Mouse (Mus musculus) megakaryocyte, embryonic 14.5 days (primary cell): ENCODE data around the gene Saysd1. TPM values are rescaled to one million over a fixed set of nuclear protein-coding genes. Genes with fewer than 3 reads are reported as not detected.
"Not testable (repeated sequence)": the region's sequence is repeated elsewhere in the genome, so short reads cannot be mapped to it uniquely, and the experiment has no call there.

Experiments
- H3K27me3 ChIP-seq: replicated peaks from 2 replicates; pipeline ENCODE3; 2012; ENCODE audit warnings: inconsistent platforms
- H3K36me3 ChIP-seq: replicated peaks from 2 replicates; pipeline ENCODE3; 2012; ENCODE audit warnings: low read length, inconsistent platforms, mixed read lengths
- H3K4me1 ChIP-seq: 2 replicates; pipeline ENCODE4 v1.6.1; 2012; ENCODE audit warnings: inconsistent platforms
- H3K4me3 ChIP-seq: replicated peaks from 2 replicates; pipeline ENCODE3; 2012; ENCODE audit warnings: moderate library complexity, mild to moderate bottlenecking, inconsistent platforms
- H3K9me3 ChIP-seq: 2 replicates; pipeline ENCODE4 v1.6.1; 2012; ENCODE audit warnings: inconsistent platforms
- FLI1 ChIP-seq: IDR thresholded peaks from 2 replicates; pipeline ENCODE4 v1.6.1; 2012; ENCODE audit warnings: low read length, inconsistent platforms, mixed read lengths
- GATA1 ChIP-seq: IDR thresholded peaks from 3 replicates; pipeline ENCODE4 v1.6.1; 2012; ENCODE audit warnings: mixed read lengths, low read length, inconsistent platforms, borderline replicate concordance
- polyA plus RNA-seq: library from polyadenylated mRNA; stranded (reverse); fragments of >175 nt; gene quantifications from 2 replicates; pipeline ENCODE4 v1.2.3, GENCODE M21; 2012; ENCODE audit warnings: low replicate concordance; ENCODE audit not compliant: insufficient read depth

Gene Saysd1
- polyA plus RNA-seq, 1 experiment, result 9.9 TPM

GRCm38 (mm10) chr14:20047814-20048480 lies 90.4 kb downstream of the Saysd1 start:
- H3K4me3 ChIP-seq, result no peak overlapping the region
- H3K9me3 ChIP-seq, result no peaks in the 10 kb centered on the region

DNA sequence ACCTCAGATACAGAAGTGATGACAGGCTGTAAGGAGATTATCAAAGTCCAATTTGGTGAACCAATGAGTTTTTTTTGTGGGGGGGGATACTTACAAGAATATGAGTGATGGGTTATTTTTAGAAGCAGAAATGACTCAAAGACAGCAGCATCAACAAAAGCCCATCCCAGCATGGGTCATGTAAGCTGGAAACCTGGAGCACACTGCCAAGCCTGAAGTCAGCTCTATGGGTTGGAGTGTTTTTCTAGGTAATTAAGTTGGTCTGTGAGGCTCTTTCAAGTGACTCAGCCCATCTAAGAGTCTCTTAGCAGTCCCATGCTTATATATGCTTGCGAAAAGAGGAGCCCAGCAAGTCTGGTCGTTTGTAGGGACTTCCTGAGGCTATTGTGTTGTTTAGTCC lies 91.0 kb downstream of the Saysd1 start:
- Histone ChIP-seq H3K36me3 (no peaks in the 10 kb centered on the region), H3K27me3 (peaks cover 48% of the 10 kb centered on the region), H3K4me3 (no peak overlapping the region), H3K4me1 (peaks cover 3% of the 10 kb centered on the region; the same call in 1 of the 2 replicates), H3K9me3 (no peaks in the 10 kb centered on the region)
- TF ChIP-seq GATA1, result no peak
- TF ChIP-seq FLI1, result no peak

More at GRCm38 (mm10) chr14:20047814-20048480, 90.4 kb downstream of the Saysd1 start:
- TF ChIP-seq GATA1 (no peak), FLI1 (no peak)
- Histone ChIP-seq H3K36me3 (no peaks in the 10 kb centered on the region), H3K4me1 (peaks cover 3% of the 10 kb centered on the region; the same call in 1 of the 2 replicates), H3K27me3 (peaks cover 48% of the 10 kb centered on the region)

DNA sequence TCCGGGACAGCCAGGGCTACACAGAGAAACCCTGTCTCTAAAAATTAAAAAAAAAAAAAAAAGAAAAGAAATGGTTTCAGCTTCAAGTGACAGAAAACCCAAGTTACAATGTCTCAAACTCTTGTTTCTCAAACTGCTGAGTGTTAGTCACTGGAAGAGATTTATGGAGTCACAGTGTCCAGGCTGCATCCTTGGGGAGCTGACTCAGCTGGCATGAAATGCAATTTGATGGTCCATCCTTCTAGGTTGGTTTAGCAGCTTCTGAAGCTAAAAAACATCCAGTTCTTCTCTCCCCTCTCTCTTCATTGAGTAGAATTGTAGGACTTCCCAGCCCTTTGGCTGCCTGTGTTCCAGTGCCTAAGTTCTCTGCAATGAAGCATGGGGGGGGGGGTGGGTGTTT lies 94.3 kb downstream of the Saysd1 start:
- TF ChIP-seq GATA1 (no peak), FLI1 (no peak)
- peaks cover 34% of the 10 kb centered on the region for H3K27me3 ChIP-seq
- no peaks in the 10 kb centered on the region for H3K36me3 ChIP-seq
- peaks cover 2% of the 10 kb centered on the region for H3K9me3 ChIP-seq
- H3K4me1 ChIP-seq, result peaks cover 7% of the 10 kb centered on the region
- H3K4me3 ChIP-seq, result no peak overlapping the region

DNA sequence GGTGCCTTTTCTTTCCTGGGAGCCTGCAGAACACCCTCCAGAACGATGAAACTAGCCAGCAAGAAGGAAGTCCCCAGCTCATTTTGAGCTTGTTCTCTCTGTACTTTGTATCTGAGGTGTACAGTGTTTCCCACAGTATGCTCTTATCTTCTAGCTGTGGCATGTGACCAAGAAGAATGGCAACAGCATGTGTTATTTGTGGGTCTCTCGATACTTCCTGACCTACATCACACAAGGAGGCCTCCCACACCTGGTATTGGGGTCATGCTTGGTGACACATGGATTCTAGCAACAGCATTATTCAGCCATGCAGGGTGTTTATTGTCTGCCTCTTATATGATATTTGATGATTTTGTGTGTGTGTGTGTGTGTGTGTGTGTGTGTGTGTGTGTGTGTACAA lies 96.5 kb downstream of the Saysd1 start:
- Histone ChIP-seq H3K36me3 (no peaks in the 10 kb centered on the region), H3K4me1 (peaks cover 3% of the 10 kb centered on the region; the same call in 1 of the 2 replicates), H3K4me3 (no peak overlapping the region), H3K27me3 (peaks cover 33% of the 10 kb centered on the region), H3K9me3 (peaks cover 13% of the 10 kb centered on the region)
- no peak for TF ChIP-seq GATA1
- no peak for TF ChIP-seq FLI1

- Histone ChIP-seq H3K9me3 (peaks cover 13% of the 10 kb centered on the region), H3K27me3 (peaks cover 29% of the 10 kb centered on the region), H3K4me3 (no peak overlapping the region), H3K4me1 (peaks cover 3% of the 10 kb centered on the region; the same call in 1 of the 2 replicates), H3K36me3 (no peaks in the 10 kb centered on the region)
- TF ChIP-seq FLI1 (no peak), GATA1 (no peak)
These were observed 97.4 kb downstream of the Saysd1 start for GRCm38 (mm10) chr14:20040976-20041375.

DNA sequence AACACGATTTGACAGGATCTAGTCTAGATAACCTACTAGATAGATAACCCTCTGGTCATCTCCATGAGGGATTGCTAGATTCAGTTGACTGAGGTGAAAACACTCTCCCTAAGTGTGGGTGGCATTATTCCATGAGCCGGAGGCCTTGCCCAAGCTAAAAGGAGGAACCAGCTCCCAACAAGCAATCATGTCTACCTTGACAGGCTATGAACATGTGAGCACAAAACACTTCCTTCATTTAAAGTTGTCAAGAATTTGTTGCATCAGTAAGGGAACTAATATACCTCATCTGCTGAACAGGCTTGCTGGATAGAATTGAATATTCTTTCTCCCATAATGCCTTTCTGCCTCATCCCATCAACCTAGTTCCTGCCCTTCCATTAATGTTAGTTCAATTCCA lies 98.5 kb downstream of the Saysd1 start:
- Histone ChIP-seq H3K4me3 (no peak overlapping the region), H3K36me3 (no peaks in the 10 kb centered on the region), H3K27me3 (peaks cover 26% of the 10 kb centered on the region), H3K4me1 (peaks cover 6% of the 10 kb centered on the region), H3K9me3 (peaks cover 13% of the 10 kb centered on the region)
- TF ChIP-seq GATA1, result no peak
- no peak for TF ChIP-seq FLI1

- no peak overlapping the region for H3K4me3 ChIP-seq
- TF ChIP-seq FLI1, result no peak
- TF ChIP-seq GATA1, result no peak
These were observed 105.6 kb downstream of the Saysd1 start for GRCm38 (mm10) chr14:20032738-20033116.

DNA sequence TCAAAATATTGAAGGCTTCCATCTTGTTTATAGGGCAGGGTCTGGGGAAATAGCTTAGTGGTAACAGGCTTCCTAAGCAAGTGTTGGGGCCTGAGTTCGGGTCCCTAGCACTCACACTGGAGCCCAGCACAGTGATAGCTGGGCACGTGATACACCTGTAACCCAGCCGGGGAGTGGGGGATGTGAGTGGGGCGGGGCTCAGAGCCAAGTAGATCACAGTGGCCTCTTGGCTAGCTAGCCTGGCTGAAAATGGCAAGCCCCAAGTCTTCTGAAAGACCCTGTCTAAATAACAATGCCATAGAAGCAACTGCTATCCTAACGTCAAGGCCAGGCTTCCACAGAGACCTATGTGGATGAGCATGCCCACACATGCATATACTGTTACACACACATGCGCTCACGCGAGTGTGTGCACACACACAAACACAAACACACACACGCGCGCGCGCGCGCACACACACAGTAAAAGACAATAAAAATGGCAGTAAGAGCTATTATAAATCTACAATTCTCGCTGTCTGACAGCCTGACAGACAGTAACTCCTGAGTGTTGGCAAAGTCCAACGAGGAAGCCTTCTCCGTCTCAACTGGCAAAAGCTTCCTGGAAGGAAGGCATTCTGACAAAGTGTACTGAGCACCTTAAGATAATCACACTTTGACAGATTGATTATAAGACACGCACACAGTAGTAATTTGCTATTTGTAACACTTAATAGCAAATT lies 106.2 kb downstream of the Saysd1 start:
- TF ChIP-seq FLI1 (no peak), GATA1 (no peak)
- peaks cover 15% of the 10 kb centered on the region for H3K27me3 ChIP-seq
- H3K36me3 ChIP-seq, result no peaks in the 10 kb centered on the region
- peaks cover 20% of the 10 kb centered on the region for H3K4me1 ChIP-seq
- no peaks in the 10 kb centered on the region for H3K9me3 ChIP-seq
- no peak overlapping the region for H3K4me3 ChIP-seq

More at GRCm38 (mm10) chr14:20032738-20033116, 105.6 kb downstream of the Saysd1 start:
- Histone ChIP-seq H3K9me3 (peaks cover under 1% of the 10 kb centered on the region; the same call in 1 of the 2 replicates), H3K4me1 (peaks cover 20% of the 10 kb centered on the region), H3K27me3 (peaks cover 15% of the 10 kb centered on the region), H3K36me3 (no peaks in the 10 kb centered on the region)

DNA sequence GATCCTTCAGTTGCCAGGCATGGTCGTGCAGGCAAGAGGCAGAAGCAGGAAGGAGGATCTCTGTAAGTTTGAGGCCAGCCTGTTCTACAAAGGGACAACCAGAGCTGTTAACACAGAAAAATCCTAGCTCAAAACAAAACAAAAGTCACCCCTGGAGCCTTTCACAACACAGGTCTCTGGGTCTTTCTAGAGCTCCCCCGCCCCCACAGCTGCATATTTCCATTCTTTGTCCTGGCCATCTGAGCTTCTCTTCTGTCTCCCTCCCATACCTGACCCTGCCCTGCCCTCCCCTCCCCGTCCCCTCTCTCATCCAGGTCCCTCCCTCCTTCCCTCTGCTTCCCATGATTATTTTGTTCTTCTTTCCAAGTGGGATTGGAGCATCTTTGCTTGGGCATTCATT lies 108.7 kb downstream of the Saysd1 start:
- Histone ChIP-seq H3K27me3 (peaks cover 6% of the 10 kb centered on the region), H3K36me3 (no peaks in the 10 kb centered on the region), H3K4me3 (no peak overlapping the region), H3K9me3 (no peaks in the 10 kb centered on the region), H3K4me1 (peaks cover 31% of the 10 kb centered on the region)
- TF ChIP-seq GATA1 (no peak), FLI1 (no peak)

DNA sequence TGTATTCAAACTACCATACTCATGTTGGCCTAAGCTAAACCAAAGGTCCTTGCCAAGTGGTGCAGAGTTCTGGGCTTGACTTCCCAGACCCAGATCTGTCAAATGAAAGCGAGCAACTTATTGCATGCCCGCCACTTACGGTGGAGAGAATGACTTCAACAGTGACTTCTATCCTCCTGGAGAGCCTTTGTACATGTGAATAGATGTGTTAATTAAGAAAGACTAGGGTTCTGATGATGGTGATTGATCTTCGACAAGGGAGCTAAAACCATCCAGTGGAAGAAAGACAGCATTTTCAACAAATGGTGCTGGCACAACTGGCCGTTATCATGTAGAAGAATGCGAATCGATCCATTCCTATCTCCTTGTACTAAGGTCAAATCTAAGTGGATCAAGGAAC lies 110.9 kb downstream of the Saysd1 start:
- H3K9me3 ChIP-seq, H3K4me3 ChIP-seq, H3K27me3 ChIP-seq, H3K36me3 ChIP-seq: not testable (repeated sequence)
- peaks cover 20% of the 10 kb centered on the region for H3K4me1 ChIP-seq

Other genes starting within 250 kb of the Saysd1 start
- 0.50 TPM in 1 of 2 replicates, not detected in the other for gene Gng2, start 160.9 kb downstream of the Saysd1 start, polyA plus RNA-seq
- 13.5 and 15.9 TPM in 2 replicates for gene Kcnk5, start 43.3 kb upstream of the Saysd1 start, polyA plus RNA-seq
- not detected in 2 replicates for gene Kcnk16, start 130.7 kb upstream of the Saysd1 start, polyA plus RNA-seq
- 1.4 and 2.6 TPM in 2 replicates for gene Nudt13, start 156.2 kb upstream of the Saysd1 start, polyA plus RNA-seq
- 1.1 and 13.8 TPM in 2 replicates for gene Ecd, start 209.6 kb upstream of the Saysd1 start, polyA plus RNA-seq
- gene Fam149b, start 209.6 kb upstream of the Saysd1 start, polyA plus RNA-seq, result 13.7 and 15.8 TPM in 2 replicates